Mouse (Mus musculus) monocyte, adult 2 months (primary cell): ENCODE measurements around the gene Sept9.

Source experiments
- DNase-seq, 2 experiments: peaks; one replicate each; pipeline ENCODE4 v3.0.0; 2022; ENCODE audit warnings: low spot score in 2 of 2, low read depth in 1 of 2

The Sept9 gene

GRCm38 (mm10) chr11:117175472-117175871, 24.0 kb upstream of the Sept9 start:
- DNase-seq, result no peak

- DNase-seq, result no peak
These were observed 23.2 kb upstream of the Sept9 start for GRCm38 (mm10) chr11:117176304-117176703.

- no peak for DNase-seq
These were observed 22.6 kb upstream of the Sept9 start for GRCm38 (mm10) chr11:117176900-117177299.

GRCm38 (mm10) chr11:117177303-117177979, 22.0 kb upstream of the Sept9 start:
- DNase-seq, result peak; percentile 28 to 75

GRCm38 (mm10) chr11:117179902-117180301, 19.6 kb upstream of the Sept9 start:
- DNase-seq, result no peak

- DNase-seq, result no peak
These were observed 16.7 kb upstream of the Sept9 start for GRCm38 (mm10) chr11:117182808-117183207.

- DNase-seq, result no peak
These were observed 16.2 kb upstream of the Sept9 start for GRCm38 (mm10) chr11:117183299-117183698.

- no peak for DNase-seq
These were observed 15.6 kb upstream of the Sept9 start for GRCm38 (mm10) chr11:117183841-117184240.

- no peak for DNase-seq
These were observed 14.2 kb upstream of the Sept9 start for GRCm38 (mm10) chr11:117185076-117185933.

- no peak for DNase-seq
These were observed 7.9 kb upstream of the Sept9 start for GRCm38 (mm10) chr11:117191524-117191923.

- DNase-seq, result peak in 1 of 2 experiments; percentile 39
These were observed 5.0 kb upstream of the Sept9 start for GRCm38 (mm10) chr11:117194475-117194937.

- DNase-seq, result no peak
These were observed 3.8 kb upstream of the Sept9 start for GRCm38 (mm10) chr11:117195616-117196015.

GRCm38 (mm10) chr11:117196681-117197080, 2.8 kb upstream of the Sept9 start:
- DNase-seq, result no peak

GRCm38 (mm10) chr11:117198122-117198521, 1.3 kb upstream of the Sept9 start:
- DNase-seq, result peak in 1 of 2 experiments; percentile 29

GRCm38 (mm10) chr11:117201846-117202245, 2.4 kb downstream of the Sept9 start:
- DNase-seq, result no peak

- DNase-seq, result no peak
These were observed 5.1 kb downstream of the Sept9 start for GRCm38 (mm10) chr11:117204606-117205005.

GRCm38 (mm10) chr11:117205042-117205441, 5.6 kb downstream of the Sept9 start:
- no peak for DNase-seq

- no peak for DNase-seq
These were observed 6.0 kb downstream of the Sept9 start for GRCm38 (mm10) chr11:117205447-117205846.

- DNase-seq, result no peak
These were observed 8.0 kb downstream of the Sept9 start for GRCm38 (mm10) chr11:117207436-117207835.

- DNase-seq, result no peak
These were observed 8.8 kb downstream of the Sept9 start for GRCm38 (mm10) chr11:117208151-117208673.

GRCm38 (mm10) chr11:117216713-117217112, 17.3 kb downstream of the Sept9 start:
- DNase-seq, result no peak

- no peak for DNase-seq
These were observed 18.6 kb downstream of the Sept9 start for GRCm38 (mm10) chr11:117218070-117218469.
